Mouse (Mus musculus): ENCODE measurements at regions not wholly inside any gene's neighbourhood (a gene's known extent, or its start where the extent isn't known, plus 50 kb on each side); places are given as distances from the start of the nearest gene placed in this dataset.
A peak's percentile ranks its signal among the peaks of the same experiment; 100 is the strongest.

- Histone ChIP-seq H3K27ac (no peak overlapping the region), H3K4me3 (no peak overlapping the region)
- no peak for TF ChIP-seq CTCF (conservative IDR thresholded peaks at IDR 0.05)
- DNase-seq (ENCODE audit: low spot score in 2 of 2), result no peak
These were observed 95.7 kb downstream of the Tex13c1 start for GRCm38 (mm10) chrX:43686635-43687034.

- no peak for TF ChIP-seq CTCF (conservative IDR thresholded peaks at IDR 0.05)
- DNase-seq (ENCODE audit: low spot score in 2 of 2), result peak in 1 of 2 experiments; percentile 5
These were observed 145.9 kb downstream of the Tex13c1 start for GRCm38 (mm10) chrX:43736838-43737237.

GRCm38 (mm10) chrX:43739780-43740463 lies 149.0 kb downstream of the Tex13c1 start:
- Histone ChIP-seq H3K4me3 (no peak overlapping the region), H3K27ac (no peak overlapping the region)
- DNase-seq (ENCODE audit: low spot score in 2 of 2), result no peak
- TF ChIP-seq CTCF (conservative IDR thresholded peaks at IDR 0.05), result no peak

More at GRCm38 (mm10) chrX:43736838-43737237, 145.9 kb downstream of the Tex13c1 start:
- H3K4me3 ChIP-seq, result no peak overlapping the region
- no peak overlapping the region for H3K27ac ChIP-seq
